Mouse (Mus musculus): ENCODE data around the gene Gm10961. TPM values are rescaled to one million over a fixed set of nuclear protein-coding genes. Genes with fewer than 3 reads are reported as not detected.
"Not testable (repeated sequence)": the region's sequence is repeated elsewhere in the genome, so short reads cannot be mapped to it uniquely, and the experiment has no call there.

The Gm10961 gene
- polyA plus RNA-seq, 1 experiment from 2014 or later: not detected

GRCm38 (mm10) chr3:107637606-107638172, 6.6 kb downstream of the Gm10961 start:
- Histone ChIP-seq H3K9me3 (ENCODE audit: control insufficient read depth, low read length) (no peaks in the 10 kb centered on the region), H3K27ac (ENCODE audit: low read depth, low read length) (no peak overlapping the region), H3K4me1 (ENCODE audit: control insufficient read depth, insufficient read depth, low read length) (no peaks in the 10 kb centered on the region), H3K4me3 (ENCODE audit: low read length) (no peak overlapping the region), H3K27me3 (ENCODE audit: control insufficient read depth, insufficient read depth, low read length) (no peaks in the 10 kb centered on the region), H3K9ac (ENCODE audit: low read depth, low read length) (no peak overlapping the region), H3K36me3 (ENCODE audit: control insufficient read depth, insufficient read depth, low read length) (no peaks in the 10 kb centered on the region), H3K4me2 (replicated peaks; ENCODE audit: low read depth, low read length) (no peak overlapping the region)
- WGBS: 65% methylated on average over 5 of the region's 5 CpGs
- ATAC-seq (ENCODE audit: low FRiP score, low TSS enrichment): no peak

- ATAC-seq (ENCODE audit: low FRiP score, low TSS enrichment): no peak
- WGBS: 85% methylated on average over 3 of the region's 3 CpGs
- Histone ChIP-seq H3K27ac (ENCODE audit: low read depth, low read length) (no peak overlapping the region), H3K4me3 (ENCODE audit: low read length) (no peak overlapping the region), H3K27me3 (ENCODE audit: control insufficient read depth, insufficient read depth, low read length) (no peaks in the 10 kb centered on the region), H3K36me3 (ENCODE audit: control insufficient read depth, insufficient read depth, low read length) (no peaks in the 10 kb centered on the region), H3K9ac (ENCODE audit: low read depth, low read length) (no peak overlapping the region), H3K4me1 (ENCODE audit: control insufficient read depth, insufficient read depth, low read length) (no peaks in the 10 kb centered on the region), H3K9me3 (ENCODE audit: control insufficient read depth, low read length) (no peaks in the 10 kb centered on the region), H3K4me2 (replicated peaks; ENCODE audit: low read depth, low read length) (no peak overlapping the region)
Observed at GRCm38 (mm10) chr3:107646947-107647346, 15.8 kb downstream of the Gm10961 start.

DNA sequence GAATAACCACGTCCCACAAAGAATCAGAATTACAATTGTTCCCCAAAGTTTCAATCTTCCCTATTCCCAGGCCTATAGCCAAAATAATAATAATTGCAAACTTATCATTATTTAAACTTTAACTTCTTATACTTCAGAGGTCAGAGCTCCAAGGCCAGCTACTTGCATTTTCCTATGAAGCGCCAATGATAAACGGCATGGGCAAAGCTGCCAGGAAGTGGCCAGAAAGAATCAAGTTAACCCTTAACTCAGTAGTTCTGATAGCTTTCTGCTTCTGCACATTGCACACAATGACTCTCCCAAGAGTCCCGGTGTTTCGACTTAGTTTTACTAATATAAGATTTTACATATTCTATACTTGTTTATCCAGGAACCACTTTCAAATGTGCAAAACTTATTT, 19.2 kb downstream of the Gm10961 start:
- 55% methylated on average over 5 of the region's 5 CpGs for WGBS
- not testable (repeated sequence) for H3K9ac ChIP-seq (ENCODE audit: low read depth, low read length); H3K27me3 ChIP-seq (ENCODE audit: control insufficient read depth, insufficient read depth, low read length); H3K4me3 ChIP-seq (ENCODE audit: low read length); H3K36me3 ChIP-seq (ENCODE audit: control insufficient read depth, insufficient read depth, low read length); H3K9me3 ChIP-seq (ENCODE audit: control insufficient read depth, low read length); H3K4me2 ChIP-seq (replicated peaks; ENCODE audit: low read depth, low read length); H3K4me1 ChIP-seq (ENCODE audit: control insufficient read depth, insufficient read depth, low read length); H3K27ac ChIP-seq (ENCODE audit: low read depth, low read length); ATAC-seq (ENCODE audit: low FRiP score, low TSS enrichment)

GRCm38 (mm10) chr3:107652968-107653367, 21.8 kb downstream of the Gm10961 start:
- Histone ChIP-seq H3K4me3 (ENCODE audit: low read length) (no peak overlapping the region), H3K9me3 (ENCODE audit: control insufficient read depth, low read length) (no peaks in the 10 kb centered on the region), H3K4me1 (ENCODE audit: control insufficient read depth, insufficient read depth, low read length) (no peaks in the 10 kb centered on the region), H3K9ac (ENCODE audit: low read depth, low read length) (no peak overlapping the region), H3K4me2 (replicated peaks; ENCODE audit: low read depth, low read length) (no peak overlapping the region), H3K27me3 (ENCODE audit: control insufficient read depth, insufficient read depth, low read length) (no peaks in the 10 kb centered on the region), H3K27ac (ENCODE audit: low read depth, low read length) (no peak overlapping the region), H3K36me3 (ENCODE audit: control insufficient read depth, insufficient read depth, low read length) (no peaks in the 10 kb centered on the region)
- WGBS: 94% methylated on average over 3 of the region's 3 CpGs
- ATAC-seq (ENCODE audit: low FRiP score, low TSS enrichment): no peak

DNA sequence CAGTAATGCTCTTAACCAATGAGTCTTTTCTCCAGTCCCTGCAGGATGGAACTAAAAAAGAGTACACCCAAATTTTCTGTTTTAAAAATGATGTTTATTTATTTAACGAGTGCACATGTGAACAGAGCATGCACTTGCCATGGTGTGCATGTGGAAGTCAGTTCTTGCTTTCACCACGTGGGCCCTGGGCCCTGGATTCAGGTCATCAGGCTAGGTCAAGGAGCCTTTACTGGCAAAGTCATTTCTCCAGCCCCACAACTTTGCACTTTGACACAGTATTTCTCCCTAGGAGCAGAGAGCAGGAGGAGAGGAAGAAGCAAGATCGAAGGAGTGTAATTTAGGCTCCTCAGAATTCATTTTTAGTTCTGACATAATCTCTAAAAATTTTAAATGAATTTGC, 23.7 kb downstream of the Gm10961 start:
- no peaks in the 10 kb centered on the region for H3K27me3 ChIP-seq (ENCODE audit: control insufficient read depth, insufficient read depth, low read length)
- H3K27ac ChIP-seq (ENCODE audit: low read depth, low read length): no peak overlapping the region
- no peak for ATAC-seq (ENCODE audit: low FRiP score, low TSS enrichment)
- 71% methylated on average over 3 of the region's 3 CpGs for WGBS
- peaks cover 9% of the 10 kb centered on the region for H3K36me3 ChIP-seq (ENCODE audit: control insufficient read depth, insufficient read depth, low read length)
- H3K9me3 ChIP-seq (ENCODE audit: control insufficient read depth, low read length): no peaks in the 10 kb centered on the region
- no peak overlapping the region for H3K9ac ChIP-seq (ENCODE audit: low read depth, low read length)
- H3K4me2 ChIP-seq (replicated peaks; ENCODE audit: low read depth, low read length): no peak overlapping the region
- H3K4me3 ChIP-seq (ENCODE audit: low read length): no peak overlapping the region
- no peaks in the 10 kb centered on the region for H3K4me1 ChIP-seq (ENCODE audit: control insufficient read depth, insufficient read depth, low read length)

DNA sequence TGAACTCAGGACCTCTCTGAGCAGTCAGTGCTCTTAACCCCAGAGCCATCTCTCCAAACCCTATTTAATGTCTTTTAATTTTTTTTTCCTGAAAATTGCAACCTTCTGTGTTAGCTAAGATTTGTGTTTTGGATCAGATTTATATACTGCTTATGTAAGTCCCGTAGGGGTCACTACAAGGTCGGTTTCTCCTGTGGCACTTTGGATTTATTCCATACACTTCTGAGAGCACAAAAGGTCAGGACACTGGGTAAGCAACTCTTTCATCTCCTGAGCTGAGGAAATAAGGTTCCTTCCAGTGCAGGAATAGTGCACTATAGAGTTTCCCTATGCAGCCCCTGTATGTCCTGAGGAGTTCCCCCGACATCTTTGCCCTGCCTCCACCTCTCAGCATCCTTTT, 24.4 kb downstream of the Gm10961 start:
- no peak for ATAC-seq (ENCODE audit: low FRiP score, low TSS enrichment)

GRCm38 (mm10) chr3:107656151-107656550, 25.0 kb downstream of the Gm10961 start:
- no peak overlapping the region for H3K27ac ChIP-seq (ENCODE audit: low read depth, low read length)
- no peaks in the 10 kb centered on the region for H3K27me3 ChIP-seq (ENCODE audit: control insufficient read depth, insufficient read depth, low read length)
- WGBS: 93% methylated on average over 2 of the region's 2 CpGs
- no peaks in the 10 kb centered on the region for H3K4me1 ChIP-seq (ENCODE audit: control insufficient read depth, insufficient read depth, low read length)
- no peaks in the 10 kb centered on the region for H3K9me3 ChIP-seq (ENCODE audit: control insufficient read depth, low read length)
- ATAC-seq (ENCODE audit: low FRiP score, low TSS enrichment): no peak
- H3K36me3 ChIP-seq (ENCODE audit: control insufficient read depth, insufficient read depth, low read length): peaks cover 22% of the 10 kb centered on the region
- no peak overlapping the region for H3K9ac ChIP-seq (ENCODE audit: low read depth, low read length)
- no peak overlapping the region for H3K4me2 ChIP-seq (replicated peaks; ENCODE audit: low read depth, low read length)
- H3K4me3 ChIP-seq (ENCODE audit: low read length): no peak overlapping the region

More for the DNA sequence above, 24.4 kb downstream of the Gm10961 start:
- no peaks in the 10 kb centered on the region for H3K27me3 ChIP-seq (ENCODE audit: control insufficient read depth, insufficient read depth, low read length)
- no peak overlapping the region for H3K27ac ChIP-seq (ENCODE audit: low read depth, low read length)
- no peak overlapping the region for H3K9ac ChIP-seq (ENCODE audit: low read depth, low read length)
- no peak overlapping the region for H3K4me2 ChIP-seq (replicated peaks; ENCODE audit: low read depth, low read length)
- H3K36me3 ChIP-seq (ENCODE audit: control insufficient read depth, insufficient read depth, low read length): peaks cover 15% of the 10 kb centered on the region
- no peaks in the 10 kb centered on the region for H3K9me3 ChIP-seq (ENCODE audit: control insufficient read depth, low read length)
- H3K4me1 ChIP-seq (ENCODE audit: control insufficient read depth, insufficient read depth, low read length): no peaks in the 10 kb centered on the region
- WGBS: 33% methylated on average over 3 of the region's 3 CpGs
- no peak overlapping the region for H3K4me3 ChIP-seq (ENCODE audit: low read length)

GRCm38 (mm10) chr3:107656888-107657287, 25.8 kb downstream of the Gm10961 start:
- Histone ChIP-seq H3K9me3 (ENCODE audit: control insufficient read depth, low read length) (no peaks in the 10 kb centered on the region), H3K9ac (ENCODE audit: low read depth, low read length) (no peak overlapping the region), H3K27ac (ENCODE audit: low read depth, low read length) (no peak overlapping the region), H3K4me2 (replicated peaks; ENCODE audit: low read depth, low read length) (no peak overlapping the region), H3K27me3 (ENCODE audit: control insufficient read depth, insufficient read depth, low read length) (no peaks in the 10 kb centered on the region), H3K4me3 (ENCODE audit: low read length) (no peak overlapping the region), H3K4me1 (ENCODE audit: control insufficient read depth, insufficient read depth, low read length) (no peaks in the 10 kb centered on the region), H3K36me3 (ENCODE audit: control insufficient read depth, insufficient read depth, low read length) (peaks cover 28% of the 10 kb centered on the region)
- no peak for ATAC-seq (ENCODE audit: low FRiP score, low TSS enrichment)
- 72% methylated on average over 4 of the region's 4 CpGs for WGBS

DNA sequence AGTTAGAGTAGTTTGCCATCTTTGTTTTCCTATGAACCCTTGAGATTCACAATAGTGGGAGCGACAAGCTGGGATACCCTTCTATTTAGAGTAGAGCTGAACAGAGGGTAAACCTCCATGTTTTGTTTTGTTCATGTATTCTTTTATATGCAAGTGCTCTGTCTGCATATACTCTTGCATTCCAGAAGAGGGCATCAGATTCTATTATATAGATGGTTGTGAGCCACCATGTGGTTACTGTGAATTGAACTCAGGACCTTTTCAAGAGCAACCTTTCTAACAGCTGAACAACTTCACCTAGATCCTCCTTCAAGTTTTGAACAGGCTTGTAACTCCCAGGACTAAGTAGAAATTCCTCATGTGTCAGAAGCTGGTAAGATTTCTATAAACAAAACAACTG, 27.9 kb downstream of the Gm10961 start:
- ATAC-seq (ENCODE audit: low FRiP score, low TSS enrichment): no peak
- Histone ChIP-seq H3K9me3 (ENCODE audit: control insufficient read depth, low read length) (no peaks in the 10 kb centered on the region), H3K4me1 (ENCODE audit: control insufficient read depth, insufficient read depth, low read length) (no peaks in the 10 kb centered on the region), H3K4me3 (ENCODE audit: low read length) (no peak overlapping the region), H3K27me3 (ENCODE audit: control insufficient read depth, insufficient read depth, low read length) (no peaks in the 10 kb centered on the region), H3K36me3 (ENCODE audit: control insufficient read depth, insufficient read depth, low read length) (peaks cover 47% of the 10 kb centered on the region), H3K4me2 (replicated peaks; ENCODE audit: low read depth, low read length) (no peak overlapping the region), H3K9ac (ENCODE audit: low read depth, low read length) (no peak overlapping the region), H3K27ac (ENCODE audit: low read depth, low read length) (no peak overlapping the region)
- WGBS: 94% methylated on average over 1 of the region's 1 CpGs

Measured in kidney, embryonic 14.5 days (tissue).